Mouse (Mus musculus) liver, postnatal 0 days (tissue): Measurements from ENCODE around the gene Slco1c1.

Experiments used
- CTCF ChIP-seq: sonication (generic); IDR thresholded peaks from 2 replicates; pipeline ENCODE4 v1.5.1; 2016; ENCODE audit warnings: antibody characterized with exemption, low read depth
- EP300 ChIP-seq: IDR thresholded peaks from 2 replicates; pipeline ENCODE4 v1.6.1; 2016; ENCODE audit warnings: antibody characterized with exemption, low read depth, mild to moderate bottlenecking

DNA sequence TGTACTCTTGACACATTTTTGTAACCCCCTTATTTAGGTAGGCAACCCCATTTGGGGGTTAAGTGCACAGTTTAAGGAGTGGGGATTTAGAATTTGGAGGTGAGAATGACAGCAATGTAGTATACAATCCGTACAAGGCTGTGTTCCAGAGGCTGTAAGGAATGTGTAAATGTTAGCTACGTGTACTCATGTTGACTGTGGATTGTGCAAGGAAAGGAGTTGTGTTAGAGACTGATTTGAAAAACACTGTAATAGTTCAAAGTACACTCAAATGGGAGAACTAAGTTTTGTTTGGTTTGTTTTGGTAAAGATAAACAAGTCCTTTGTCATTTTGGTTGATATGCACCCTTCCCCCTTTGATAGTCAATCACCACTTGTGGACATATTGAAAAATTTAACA lies 1.6 kb upstream of the Slco1c1 start:
- TF ChIP-seq CTCF = no peak
- TF ChIP-seq EP300 = no peak
